Mouse (Mus musculus) yolk sac, embryonic 10.5 days (tissue): ENCODE data around the gene Dpep2nb.
A peak's percentile ranks its signal among the peaks of the same experiment; 100 is the strongest.
"Not testable (repeated sequence)": the region's sequence is repeated elsewhere in the genome, so short reads cannot be mapped to it uniquely, and the experiment has no call there.

Experiments used
- DNase-seq: peaks from one replicate; pipeline ENCODE4 v3.0.0-alpha.2; 2017; ENCODE audit warnings: low spot score

Dpep2nb gene

DNA sequence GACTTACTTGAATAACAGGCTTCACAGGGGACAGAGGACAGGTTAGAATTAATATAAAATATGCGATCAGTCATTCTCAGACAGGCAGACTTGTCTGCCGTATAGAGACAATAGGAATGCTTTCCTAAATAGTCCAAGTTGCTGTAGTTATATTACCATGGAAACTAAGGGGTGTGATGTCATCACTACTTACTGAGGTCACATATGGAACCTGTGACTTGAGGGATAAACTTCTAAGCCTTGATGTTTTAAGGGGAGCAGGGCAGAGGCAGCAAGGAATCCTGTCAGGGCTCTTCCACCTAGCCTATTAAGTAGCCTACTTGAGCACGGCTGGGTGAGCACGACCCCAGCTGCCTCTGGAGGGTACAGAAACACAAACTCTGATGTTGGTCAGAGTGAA lies at the start of gene Dpep2nb:
Gene Dpep2nb (minus strand): TSS at position 101 of the 400 bp plus-strand sequence.
- no peak for DNase-seq

DNA sequence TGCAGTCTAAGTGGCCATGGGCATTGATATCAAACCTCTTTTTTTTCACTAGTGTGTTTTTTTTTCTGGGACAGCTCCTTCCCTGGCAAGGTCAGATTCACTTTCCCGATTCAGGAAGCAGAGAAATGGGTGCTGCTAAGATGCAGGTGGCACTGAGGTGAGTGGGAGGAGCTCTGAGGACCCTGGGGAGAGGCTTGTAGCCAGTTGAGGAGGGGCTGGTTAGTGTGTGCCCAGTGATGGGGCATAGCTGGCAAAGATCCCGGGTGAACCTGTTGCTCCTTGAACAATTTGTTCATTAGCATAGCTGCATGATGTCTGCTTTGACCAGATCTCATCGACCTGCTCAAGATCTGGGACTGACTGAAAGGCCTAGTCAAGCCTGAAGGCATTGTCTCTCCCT lies 49.3 kb upstream of the Dpep2nb start:
- DNase-seq: no peak

DNA sequence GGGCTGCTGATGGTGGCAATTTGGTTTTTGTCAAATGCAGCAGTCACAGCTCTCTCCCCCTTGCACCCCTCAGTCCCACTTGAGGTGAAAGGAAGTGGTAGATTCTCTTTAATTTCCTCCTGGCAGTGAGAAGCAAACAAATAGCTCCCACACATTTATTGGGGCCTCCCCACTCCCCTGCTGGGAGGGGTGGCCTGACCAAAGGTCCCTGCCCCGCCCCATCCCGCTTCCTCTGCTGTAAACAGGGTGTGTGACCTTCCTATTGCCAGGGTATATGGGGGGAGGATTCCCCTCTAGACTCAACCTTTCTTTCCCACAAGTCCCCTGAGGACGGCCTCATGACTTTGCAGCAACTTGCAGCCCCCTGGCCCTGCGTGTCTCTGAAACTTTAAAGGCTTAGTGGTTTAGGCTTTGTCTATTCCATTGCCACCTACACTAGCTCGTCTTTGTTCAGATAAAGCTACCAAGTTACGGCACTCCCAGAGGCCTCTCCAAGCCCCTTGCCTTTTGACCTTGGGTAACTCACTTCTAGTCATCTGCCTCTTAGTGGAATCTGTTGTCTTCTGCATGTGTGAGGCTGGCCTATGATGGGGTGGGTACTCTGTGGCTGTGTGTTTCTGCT lies 48.5 kb upstream of the Dpep2nb start:
- peak; percentile 26 for DNase-seq

DNA sequence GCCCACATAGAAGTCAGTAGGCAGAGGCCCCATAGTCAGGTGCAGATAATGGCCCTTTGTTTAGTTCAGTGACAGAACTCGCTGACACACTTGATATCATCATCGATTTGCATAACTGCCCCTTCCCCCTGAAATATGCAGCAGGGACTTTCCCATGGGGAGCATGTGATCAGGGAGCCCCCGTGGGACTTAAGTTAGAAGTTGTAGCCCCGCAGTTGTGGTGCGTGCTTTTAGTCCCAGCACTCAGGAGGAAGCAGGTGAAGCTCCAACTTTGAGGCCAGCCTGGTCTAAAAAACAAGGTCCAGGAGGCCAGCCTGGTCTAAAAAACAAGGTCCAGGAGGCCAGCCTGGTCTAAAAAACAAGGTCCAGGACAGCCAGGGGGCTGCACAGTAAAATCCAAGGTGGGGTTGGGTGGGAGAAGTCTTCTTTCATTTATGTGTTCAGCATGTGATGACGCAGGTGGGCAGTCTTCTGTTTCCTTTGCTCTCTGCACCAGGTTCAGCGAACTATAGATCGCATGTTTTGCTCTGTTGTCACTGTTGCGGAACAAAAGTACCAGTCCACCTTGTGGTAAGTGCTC lies 46.8 kb upstream of the Dpep2nb start:
- no peak for DNase-seq

DNA sequence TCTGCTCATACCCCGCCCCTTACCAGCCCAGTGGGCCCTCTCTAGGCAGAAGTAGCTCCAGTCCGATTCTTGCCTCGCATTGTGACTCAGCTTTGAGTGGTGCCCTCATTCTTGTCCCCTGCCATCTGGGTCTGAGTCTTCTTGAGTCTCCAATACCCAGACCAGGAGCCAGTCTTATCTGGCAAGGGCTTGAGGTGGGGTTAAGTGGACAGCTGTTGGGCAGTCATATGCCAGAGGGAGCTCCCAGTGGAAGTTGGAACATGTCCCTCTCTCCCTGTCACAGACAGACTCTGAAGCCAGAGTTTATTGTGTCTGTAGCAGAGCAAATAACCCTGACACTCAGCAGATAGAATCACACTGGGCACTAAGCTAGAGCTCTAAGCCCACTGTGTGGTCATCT lies 45.3 kb upstream of the Dpep2nb start:
- no peak for DNase-seq

DNA sequence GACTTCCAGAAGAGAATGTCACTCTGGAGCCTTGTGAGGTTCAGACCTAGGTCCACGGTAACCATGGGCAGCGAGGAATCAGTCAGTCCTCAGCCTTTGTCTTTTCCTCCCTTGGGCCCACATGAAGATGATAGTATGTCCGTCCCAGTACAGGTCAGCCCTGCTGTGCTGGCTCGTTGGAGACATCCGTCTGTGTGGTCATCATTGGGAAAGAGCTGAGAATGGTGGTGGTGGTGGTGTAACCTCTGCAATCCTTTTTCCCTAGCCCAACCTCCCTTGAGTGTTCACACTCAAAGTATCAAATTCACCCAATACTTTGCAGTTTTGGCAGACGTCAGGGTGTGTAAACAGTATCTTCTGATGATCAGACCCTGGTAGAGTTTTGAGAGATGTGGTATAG lies 44.1 kb upstream of the Dpep2nb start:
- no peak for DNase-seq

DNA sequence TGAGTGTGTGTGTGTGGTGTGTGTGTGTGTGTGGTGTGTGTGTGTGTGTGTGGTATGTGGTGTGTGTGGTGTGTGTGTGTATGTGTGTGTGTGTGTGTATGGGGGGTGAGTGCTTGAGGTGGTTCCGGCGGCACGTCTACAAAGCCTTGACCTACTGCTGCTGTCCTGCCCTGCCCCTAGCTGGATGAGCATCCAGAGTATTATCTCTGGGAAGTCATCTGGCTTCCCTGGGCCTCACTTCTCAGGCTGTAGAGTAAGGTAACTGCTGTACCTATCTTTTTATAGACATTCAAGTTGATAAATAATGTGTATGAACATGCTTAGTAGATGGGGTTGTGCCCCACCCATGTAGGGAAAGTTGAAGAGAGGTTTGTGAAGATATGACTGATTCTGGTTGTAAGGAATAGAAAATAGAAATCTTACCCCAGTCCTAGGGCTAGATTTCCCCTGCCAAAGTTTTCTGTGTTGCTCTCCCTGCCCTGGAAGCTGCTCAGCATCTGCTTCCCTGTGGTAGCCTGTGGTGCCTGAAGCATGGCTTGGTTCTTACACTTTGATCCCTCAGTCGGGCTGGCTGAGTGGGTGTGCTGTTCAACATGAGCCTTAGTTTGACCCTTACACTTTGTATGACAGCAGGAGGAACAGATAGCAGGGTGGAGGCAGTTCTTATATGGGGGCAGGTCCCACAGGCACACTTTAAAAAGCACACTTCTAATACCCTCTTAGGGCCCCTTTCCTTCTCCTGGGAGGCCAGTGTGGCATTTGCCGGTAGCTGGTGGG lies 42.3 kb upstream of the Dpep2nb start:
- DNase-seq: peak; percentile 31

DNA sequence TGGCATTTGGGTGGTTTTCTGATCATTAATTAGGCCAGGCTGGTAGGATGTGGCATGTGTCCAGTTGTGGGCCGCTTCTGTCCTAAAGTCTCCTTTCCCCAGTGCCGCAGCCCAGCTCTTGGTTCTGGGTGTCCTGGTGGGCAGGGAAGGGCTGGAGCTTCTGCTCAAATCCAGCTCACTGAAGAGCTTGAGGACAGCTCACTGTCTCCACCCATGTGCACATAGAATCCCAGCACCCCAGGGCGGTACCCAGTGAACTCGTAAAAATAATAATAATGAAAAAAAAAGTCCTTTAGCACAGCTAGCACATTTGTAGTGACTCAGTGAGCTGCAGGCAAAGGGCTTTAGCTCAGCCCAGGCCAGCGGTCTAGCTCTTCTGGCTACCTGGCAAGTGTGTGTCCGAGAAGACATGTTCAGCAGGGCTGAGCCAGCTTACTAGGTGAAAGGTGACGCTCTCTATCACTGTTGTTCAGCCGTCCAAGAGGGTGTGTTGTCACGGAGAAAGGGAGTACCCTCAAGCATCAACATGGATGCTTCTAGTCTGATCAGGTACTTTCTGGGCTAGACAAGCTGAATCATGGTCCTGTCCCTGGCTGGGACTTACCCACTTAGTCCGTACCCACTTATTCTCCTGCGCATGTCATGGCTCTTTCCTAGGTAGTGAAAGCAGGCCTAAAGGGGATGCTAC lies 41.2 kb upstream of the Dpep2nb start:
- DNase-seq: no peak

DNA sequence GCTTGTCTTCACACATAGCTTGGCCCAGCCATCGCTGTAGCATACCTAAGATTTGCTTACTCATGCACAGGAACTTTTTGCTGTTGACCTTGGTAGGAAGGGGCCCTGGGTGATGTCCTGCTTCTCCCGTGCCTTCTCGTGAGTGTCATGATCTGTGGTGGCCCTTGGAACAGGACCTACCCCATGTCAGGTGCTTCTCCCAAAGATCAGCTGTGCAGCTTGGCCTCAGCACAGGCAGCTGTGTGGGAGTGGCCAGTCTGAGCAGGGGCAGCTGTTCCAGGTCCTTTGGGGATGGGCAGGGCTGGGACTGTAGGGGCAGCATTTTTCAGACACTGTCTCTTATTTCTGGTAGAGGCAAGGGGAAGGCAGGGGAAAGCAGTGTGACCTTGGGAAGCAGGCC lies 38.4 kb upstream of the Dpep2nb start:
- no peak for DNase-seq

DNA sequence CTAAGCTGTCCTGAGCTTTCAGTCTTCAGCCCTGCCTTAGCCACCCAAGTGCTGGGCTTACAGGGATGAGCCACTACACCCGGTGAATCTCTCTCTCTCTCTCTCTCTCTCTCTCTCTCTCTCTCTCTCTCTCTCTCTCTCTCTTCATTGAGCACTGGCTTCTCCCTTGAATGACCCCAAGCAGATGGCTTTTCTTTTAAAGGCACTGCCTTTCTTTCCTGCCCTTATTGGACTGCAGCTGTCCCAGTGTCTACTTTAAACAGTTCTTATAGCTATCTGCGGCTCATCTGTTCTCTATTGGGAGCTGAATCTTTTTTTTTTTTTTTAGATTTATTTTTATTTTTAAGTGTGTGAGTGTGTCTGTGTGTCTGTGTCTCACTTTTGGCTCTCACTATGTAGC lies 37.3 kb upstream of the Dpep2nb start:
- no peak for DNase-seq

DNA sequence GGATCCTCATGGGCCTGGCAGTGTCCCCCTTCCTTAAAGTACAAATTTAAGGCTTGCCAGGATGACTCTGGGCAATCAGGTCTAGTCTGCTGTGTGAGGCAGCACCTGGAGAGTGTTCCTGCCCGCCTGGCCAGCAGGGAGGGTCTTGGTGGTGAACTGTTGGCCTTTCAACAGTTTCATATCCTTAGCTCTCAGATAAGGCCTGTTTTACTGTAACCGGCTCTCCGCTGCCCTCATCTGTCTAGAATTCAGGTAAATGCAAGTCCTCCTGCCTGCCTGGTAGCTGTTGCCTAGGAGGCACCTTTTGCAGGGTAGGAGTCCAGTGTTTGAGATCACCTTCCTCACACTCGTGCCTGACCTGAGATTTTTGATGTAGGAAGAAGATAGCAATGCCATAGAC lies 34.4 kb upstream of the Dpep2nb start:
- DNase-seq: no peak

DNA sequence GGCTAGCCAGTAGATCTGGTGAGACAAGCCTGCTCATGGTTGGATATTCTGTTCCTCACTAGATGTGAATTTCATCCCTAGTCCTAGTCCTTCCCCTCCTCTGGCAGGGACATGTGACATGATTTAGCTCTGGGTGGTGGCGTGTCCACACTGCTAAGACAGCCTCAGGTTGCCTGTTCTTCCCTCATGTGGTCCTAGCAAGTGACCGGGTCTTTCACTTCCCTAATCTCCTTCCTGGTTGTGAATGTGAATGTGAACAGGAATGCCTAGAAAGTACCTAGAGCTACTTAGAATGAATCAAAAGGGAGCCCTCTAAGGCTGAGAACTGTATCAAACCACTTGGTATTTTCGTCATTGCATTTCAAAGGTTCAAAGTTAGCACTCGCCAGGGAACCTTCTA lies 33.8 kb upstream of the Dpep2nb start:
- DNase-seq: no peak

DNA sequence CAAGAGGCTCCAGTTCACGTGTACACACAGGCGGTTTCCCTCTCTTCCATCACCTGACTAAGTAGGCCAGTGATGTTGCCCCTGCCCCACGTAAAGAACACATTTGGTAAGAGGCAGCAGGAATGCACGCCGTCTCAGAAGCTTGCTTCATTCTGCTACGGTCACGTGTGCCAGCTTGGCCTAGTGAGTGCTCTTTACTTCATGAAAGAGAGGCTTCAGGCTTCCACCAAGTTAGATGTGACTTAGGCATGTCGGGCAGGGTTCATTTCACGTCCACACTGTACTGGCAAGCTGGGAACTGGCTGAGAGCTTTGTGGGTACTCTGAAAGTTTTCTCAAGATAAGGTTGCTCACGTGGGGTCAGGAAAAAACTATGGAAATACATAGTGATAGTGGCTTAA lies 32.9 kb upstream of the Dpep2nb start:
- DNase-seq: no peak

DNA sequence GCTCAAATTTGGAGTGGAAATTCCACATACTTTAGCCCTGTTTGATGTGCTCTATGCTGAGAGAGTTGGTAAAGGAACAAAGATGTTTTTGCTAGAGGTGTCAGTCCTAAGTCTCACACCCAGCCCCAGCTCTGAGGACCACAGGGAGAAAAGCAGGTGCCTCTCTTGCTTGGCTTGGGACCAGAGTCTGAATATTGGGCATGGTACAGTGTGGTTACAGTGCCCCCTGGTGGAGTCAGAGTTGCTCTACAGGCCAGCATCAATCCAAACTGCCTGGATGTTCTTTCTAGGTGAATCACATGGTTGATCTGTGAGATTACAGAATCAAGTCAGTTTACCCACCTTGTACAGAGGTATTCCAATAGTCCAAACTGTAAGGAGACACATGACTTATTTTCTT lies 16.7 kb upstream of the Dpep2nb start:
- peak; percentile 51 for DNase-seq

DNA sequence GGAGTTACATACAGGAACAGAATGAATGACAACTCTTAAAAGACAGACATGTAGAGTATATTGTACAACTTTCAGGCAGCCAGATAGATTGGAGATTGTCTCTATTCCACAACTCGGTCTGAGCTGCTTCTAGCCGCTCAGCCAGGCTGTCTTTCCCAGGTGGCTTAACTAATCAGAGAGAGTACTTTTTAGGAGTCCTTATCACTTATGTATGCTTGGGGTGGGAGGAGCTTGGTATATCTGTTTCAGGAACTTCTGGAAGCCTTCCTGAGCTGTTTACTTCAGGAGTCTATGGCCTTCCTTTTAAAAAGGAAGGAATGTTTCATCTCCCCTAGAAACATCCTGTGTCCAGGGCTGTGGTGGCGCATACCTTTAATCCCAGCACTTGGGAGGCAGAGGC lies 12.3 kb upstream of the Dpep2nb start:
- no peak for DNase-seq

DNA sequence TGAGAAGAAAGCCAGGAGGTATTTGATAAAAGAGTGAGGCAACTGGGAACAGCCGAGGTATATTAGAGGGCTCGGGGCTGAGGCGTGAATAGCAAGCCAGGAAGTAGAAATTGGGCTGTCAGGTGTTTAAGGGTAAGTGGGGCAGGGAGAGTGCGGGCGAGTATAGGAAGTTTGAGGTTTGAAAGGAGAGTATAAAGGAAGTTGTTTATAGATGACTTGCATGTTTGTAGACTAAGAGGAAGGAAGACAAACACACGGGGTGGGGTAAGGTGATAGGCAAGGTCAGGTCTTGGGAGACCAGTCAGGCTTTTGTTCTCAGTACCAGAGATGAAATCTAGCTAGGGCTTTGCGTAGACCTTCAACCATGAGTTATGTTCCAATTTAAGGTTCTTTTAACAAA lies 11.4 kb upstream of the Dpep2nb start:
- no peak for DNase-seq

DNA sequence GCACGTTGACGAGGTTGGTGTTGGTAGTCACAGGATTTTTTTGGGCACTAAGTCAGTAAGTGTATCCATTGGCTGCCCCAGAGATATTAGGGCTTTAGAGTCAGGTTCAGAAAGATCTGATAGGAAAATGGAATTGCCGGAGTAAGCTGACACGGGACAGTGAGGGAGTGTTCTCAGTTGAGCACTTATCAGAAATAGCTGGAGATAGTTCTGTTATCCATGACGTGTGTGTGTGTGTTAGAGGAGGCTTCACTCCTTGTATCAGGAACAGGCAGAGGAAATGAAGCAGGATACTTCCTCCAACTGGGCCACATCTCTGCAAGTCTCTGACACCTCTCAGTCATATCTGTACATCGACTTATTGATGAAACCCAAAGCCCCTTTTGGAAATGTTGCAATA lies 10.5 kb upstream of the Dpep2nb start:
- no peak for DNase-seq

DNA sequence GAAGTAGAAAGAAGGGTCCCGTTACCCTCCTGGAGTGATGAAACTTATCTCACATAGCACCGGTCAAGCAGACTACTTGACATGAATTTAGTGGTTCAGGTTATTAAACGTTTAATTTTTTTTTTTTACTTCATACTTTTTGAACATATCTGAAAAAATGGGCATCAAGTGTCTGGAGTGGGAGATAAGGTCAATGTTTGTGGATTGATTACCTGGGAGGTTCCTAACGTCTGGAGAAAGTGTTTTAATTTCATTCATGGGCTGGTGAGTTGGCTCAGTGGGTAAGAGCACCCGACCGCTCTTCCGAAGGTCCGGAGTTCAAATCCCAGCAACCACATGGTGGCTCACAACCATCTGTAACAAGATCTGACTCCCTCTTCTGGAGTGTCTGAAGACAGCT lies 6.4 kb upstream of the Dpep2nb start:
- DNase-seq: not testable (repeated sequence)

DNA sequence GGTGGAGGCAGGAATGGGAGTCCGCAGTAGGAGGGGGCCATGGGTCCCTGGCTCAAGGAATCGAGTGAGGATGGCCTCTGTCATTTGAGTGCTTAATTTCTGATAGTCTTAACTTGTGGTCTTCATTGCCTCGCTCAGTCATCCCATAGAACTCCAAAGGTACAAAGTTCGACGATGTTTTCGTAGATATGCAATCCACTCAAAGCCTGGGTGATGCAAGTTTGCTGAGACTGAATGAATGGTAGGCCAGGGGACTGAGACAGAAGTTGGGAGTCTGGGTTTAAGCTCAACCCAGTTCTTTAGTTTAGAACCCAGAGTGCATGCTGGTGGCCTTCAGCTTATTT lies 5.8 kb upstream of the Dpep2nb start, which contains the start of gene Ddx28:
Gene Ddx28 (minus strand): TSS at position 240 of the 344 bp plus-strand sequence.
- DNase-seq: no peak

DNA sequence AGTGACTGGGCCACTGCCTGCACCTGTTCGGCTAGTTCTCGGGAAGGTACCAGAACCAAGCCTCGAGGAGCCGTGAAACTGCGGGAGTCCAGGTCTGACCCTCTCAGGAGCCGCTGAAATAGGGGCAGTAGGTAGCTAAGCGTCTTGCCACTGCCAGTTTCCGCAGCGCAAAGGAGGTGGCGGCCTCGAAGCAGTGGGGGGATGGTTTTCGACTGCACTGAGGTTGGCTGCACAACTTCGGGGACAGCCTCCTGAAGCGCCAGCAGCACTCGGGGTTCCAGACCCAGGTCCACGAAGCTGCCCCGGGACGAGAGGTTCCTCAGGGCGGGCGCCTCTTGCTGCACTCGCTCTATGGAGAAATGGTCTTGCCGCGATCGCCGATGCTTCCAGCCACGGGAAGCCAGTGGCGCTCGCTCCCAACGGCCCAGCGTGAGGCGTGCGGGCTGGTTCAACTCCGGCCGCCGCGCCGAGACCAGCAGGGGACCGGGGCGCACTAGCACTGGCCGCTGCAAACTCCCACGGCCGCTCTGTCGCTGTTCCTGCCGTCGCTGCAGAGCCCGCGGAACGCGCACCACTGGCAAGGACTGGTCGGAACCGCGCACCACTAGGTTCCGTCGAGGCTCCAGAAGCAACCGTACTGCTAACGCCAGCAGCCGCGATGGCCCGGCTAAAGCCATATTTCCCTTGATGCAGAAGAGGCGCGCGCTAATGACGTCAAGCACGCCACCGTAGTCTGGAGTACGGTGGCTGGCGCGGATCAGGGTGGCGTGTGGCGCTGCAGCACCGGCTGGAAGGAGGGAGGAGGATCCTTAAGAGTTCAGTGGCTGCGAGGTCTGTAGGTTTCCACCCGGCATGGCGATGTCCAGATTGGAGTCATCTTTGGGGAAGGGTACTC lies 5.2 kb upstream of the Dpep2nb start:
- DNase-seq: peak; percentile 93

DNA sequence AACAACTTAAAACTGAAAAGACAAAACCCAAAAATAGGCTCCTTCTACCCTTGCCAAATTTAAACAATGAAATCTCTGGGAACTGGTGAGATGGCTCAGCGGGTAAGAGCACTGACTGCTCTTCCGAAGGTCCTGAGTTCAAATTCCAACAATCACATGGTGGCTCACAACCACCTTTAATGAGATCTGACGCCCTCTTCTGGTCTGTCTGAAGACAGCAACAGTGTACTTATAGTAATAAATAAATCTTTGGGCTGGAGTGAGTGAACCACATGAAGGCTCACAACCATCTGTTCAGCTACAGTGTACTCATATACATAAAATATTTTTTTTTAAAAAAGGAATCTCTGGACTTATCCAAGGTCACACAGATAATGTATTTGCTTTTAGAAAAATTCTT lies 2.1 kb upstream of the Dpep2nb start:
- not testable (repeated sequence) for DNase-seq

DNA sequence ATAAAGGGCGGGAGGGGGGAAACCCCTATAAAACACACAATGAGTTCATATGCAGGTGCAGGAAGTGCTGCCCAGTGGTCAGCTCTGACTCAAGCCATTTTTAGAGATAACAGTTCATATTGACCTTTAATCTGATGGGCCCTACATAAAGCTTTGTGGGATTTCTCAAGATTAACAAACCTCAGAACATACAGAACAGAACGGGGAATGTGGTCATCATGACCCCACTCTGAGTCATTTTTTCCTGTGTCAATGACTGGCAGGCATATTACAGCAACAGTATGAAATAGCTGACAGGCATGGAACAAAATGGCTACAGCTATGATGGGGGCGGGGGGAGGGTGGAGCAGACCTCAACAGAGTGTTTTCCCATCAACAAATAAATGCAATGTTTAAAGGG lies 1.4 kb upstream of the Dpep2nb start:
- DNase-seq: no peak
